Mouse (Mus musculus): ENCODE results near the gene Tamm41.

GRCm38 (mm10) chr6:114974331-114974730 is 63.3 kb downstream of the Tamm41 start:
- no peak for TF ChIP-seq POLR2A (IDR thresholded peaks at IDR 0.05; ENCODE audit: low read depth, low read length)
- no peak for TF ChIP-seq CTCF (IDR thresholded peaks at IDR 0.05; ENCODE audit: borderline replicate concordance, insufficient read depth, low read length)
